Mouse (Mus musculus) heart, embryonic 16.5 days (tissue): Measurements from ENCODE around the gene Colgalt2. TPM values are rescaled to one million over a fixed set of nuclear protein-coding genes. Genes with fewer than 3 reads are reported as not detected.

Source experiments
- ATAC-seq: fragments of 200-750 bp; cut with Nextera tagmentation; replicated peaks from 2 replicates; pipeline ENCODE4 v1.8.0; 2017; ENCODE audit warnings: moderate number of reproducible peaks; ENCODE audit not compliant: insufficient read depth, low FRiP score; ENCODE audit errors: extremely low read depth
- H3K27ac ChIP-seq: fragments of 300-500 bp; sonication (generic); 2 replicates; pipeline ENCODE4 v1.5.1; 2014; ENCODE audit warnings: mild to moderate bottlenecking, low read length, control low read depth, moderate library complexity
- H3K27me3 ChIP-seq: fragments of 300-500 bp; sonication (generic); 2 replicates; pipeline ENCODE4 v1.6.1; 2014; ENCODE audit warnings: low read length, mixed read lengths; ENCODE audit not compliant: control insufficient read depth, insufficient read depth
- H3K36me3 ChIP-seq: fragments of 300-500 bp; sonication (generic); 2 replicates; pipeline ENCODE4 v1.6.1; 2014; ENCODE audit not compliant: control insufficient read depth, insufficient read depth
- H3K4me1 ChIP-seq: fragments of 300-500 bp; sonication (generic); 2 replicates; pipeline ENCODE4 v1.6.1; 2014; ENCODE audit warnings: low read length, mixed read lengths; ENCODE audit not compliant: control insufficient read depth, insufficient read depth
- H3K4me2 ChIP-seq: fragments of 300-500 bp; sonication (generic); 2 replicates; pipeline ENCODE4 v1.6.1; 2014; ENCODE audit warnings: low read depth, mild to moderate bottlenecking, control low read depth, low read length
- H3K4me3 ChIP-seq: fragments of 300-500 bp; sonication (generic); 2 replicates; pipeline ENCODE4 v1.5.1; 2014; ENCODE audit warnings: mild to moderate bottlenecking, control low read depth, low read length
- H3K9ac ChIP-seq: fragments of 300-500 bp; sonication (generic); 2 replicates; pipeline ENCODE4 v1.6.1; 2014; ENCODE audit warnings: low read length, control low read depth
- H3K9me3 ChIP-seq: fragments of 300-500 bp; sonication (generic); replicated peaks from 2 replicates; pipeline ENCODE4 v1.6.1; 2016; ENCODE audit warnings: low read length; ENCODE audit not compliant: control insufficient read depth
- WGBS: fragments of 180-500 bp; shearing (Covaris S2); extraction: QIAGEN DNeasy Blood & Tissue Kit; methylation state at CpG from one replicate; pipeline ENCODE4 v1.1.7; 2014; 5-methylcytosine and 5-hydroxymethylcytosine counted together
- polyA plus RNA-seq: library from polyadenylated mRNA; unstranded; fragments of >200 nt; fragmentation: Nextera tagmentation; extraction: Ambion mirVana; gene quantifications from 2 replicates; pipeline ENCODE4 v1.2.1, GENCODE M21; 2015

Gene Colgalt2
- polyA plus RNA-seq, 1 experiment from 2014 or later, result 2.0 TPM

- H3K9me3 ChIP-seq, result no peaks in the 10 kb centered on the region
- WGBS, result 44% methylated on average over 5 of the region's 5 CpGs
- H3K36me3 ChIP-seq, result no peaks in the 10 kb centered on the region
- peaks cover 16% of the 10 kb centered on the region for H3K4me1 ChIP-seq
- H3K27ac ChIP-seq, result peak overlapping the region; percentile 48
- ATAC-seq, result 0 out of 2 replicates have a peak, but pooled peaks have one; percentile 26
- H3K9ac ChIP-seq, result no peak overlapping the region
- no peak overlapping the region for H3K4me3 ChIP-seq
- H3K4me2 ChIP-seq, result no peak overlapping the region
- H3K27me3 ChIP-seq, result no peaks in the 10 kb centered on the region
Measured at GRCm38 (mm10) chr1:152457596-152457995, 58.0 kb downstream of the Colgalt2 start.

DNA sequence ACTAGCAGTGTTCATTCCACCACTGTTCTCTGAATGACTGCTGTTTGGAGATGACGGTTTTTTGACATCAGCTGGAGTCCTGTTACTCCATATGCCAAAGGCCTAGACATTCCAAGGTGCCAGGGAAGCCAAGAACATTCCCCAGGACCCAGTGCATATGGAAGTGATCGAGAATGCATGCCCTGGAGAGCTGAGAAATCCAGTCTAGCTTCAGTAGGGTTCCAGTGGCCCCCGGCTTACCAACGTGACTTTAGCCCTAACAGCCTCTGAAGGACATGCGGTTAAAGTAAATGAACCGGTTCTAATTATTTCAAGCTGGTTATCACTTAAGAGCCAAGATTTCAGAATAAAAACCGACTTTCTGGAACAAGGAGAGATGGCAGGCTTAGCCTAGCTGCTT is 59.4 kb downstream of the Colgalt2 start:
- no peak overlapping the region for H3K9ac ChIP-seq
- H3K27ac ChIP-seq, result no peak overlapping the region
- H3K36me3 ChIP-seq, result no peaks in the 10 kb centered on the region
- H3K4me1 ChIP-seq, result peaks cover 16% of the 10 kb centered on the region
- no peaks in the 10 kb centered on the region for H3K9me3 ChIP-seq
- H3K4me3 ChIP-seq, result no peak overlapping the region
- H3K27me3 ChIP-seq, result no peaks in the 10 kb centered on the region
- no peak for ATAC-seq
- H3K4me2 ChIP-seq, result no peak overlapping the region
- WGBS, result 86% methylated on average over 7 of the region's 7 CpGs

- no peak for ATAC-seq
- Histone ChIP-seq H3K4me3 (no peak overlapping the region), H3K4me2 (no peak overlapping the region), H3K36me3 (no peaks in the 10 kb centered on the region), H3K4me1 (peaks cover 16% of the 10 kb centered on the region), H3K27ac (peak overlapping the region; percentile 49; the same call in 1 of the 2 replicates), H3K9me3 (no peaks in the 10 kb centered on the region), H3K9ac (no peak overlapping the region), H3K27me3 (no peaks in the 10 kb centered on the region)
- WGBS, result 78% methylated on average over 3 of the region's 3 CpGs
Measured at GRCm38 (mm10) chr1:152460931-152461330, 61.3 kb downstream of the Colgalt2 start.

DNA sequence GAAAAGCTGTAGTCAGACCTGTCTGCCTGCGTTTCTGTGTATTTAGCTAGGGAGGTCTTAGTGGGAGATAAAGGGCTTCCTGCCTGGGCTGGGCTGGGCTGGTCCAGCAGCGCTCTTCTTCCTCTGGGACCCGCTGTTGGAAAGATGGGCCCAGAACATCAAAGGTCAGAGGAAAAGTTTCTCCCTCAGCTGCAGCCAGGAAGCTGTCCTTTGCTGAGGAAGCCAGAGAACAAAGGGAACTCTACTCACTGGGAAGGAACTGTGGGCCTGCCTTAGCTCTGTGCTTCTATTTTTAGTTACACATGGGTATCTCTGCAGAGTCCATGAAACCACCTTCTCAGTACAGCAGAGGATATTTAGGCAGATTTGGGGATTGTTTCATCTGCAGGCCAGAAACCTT is 62.2 kb downstream of the Colgalt2 start:
- Histone ChIP-seq H3K4me3 (no peak overlapping the region), H3K27ac (peak overlapping the region; percentile 49), H3K4me2 (peak overlapping the region; percentile 26; the same call in 1 of the 2 replicates), H3K9me3 (no peaks in the 10 kb centered on the region), H3K36me3 (no peaks in the 10 kb centered on the region), H3K9ac (peak overlapping the region; percentile 50; the same call in 1 of the 2 replicates), H3K27me3 (no peaks in the 10 kb centered on the region), H3K4me1 (peaks cover 19% of the 10 kb centered on the region)
- peak; percentile 80 for ATAC-seq
- WGBS, result 11% methylated on average over 3 of the region's 3 CpGs

- H3K4me1 ChIP-seq, result peaks cover 19% of the 10 kb centered on the region
- 63% methylated on average over 7 of the region's 7 CpGs for WGBS
- H3K4me2 ChIP-seq, result peak overlapping the region; percentile 26; the same call in 1 of the 2 replicates
Measured at GRCm38 (mm10) chr1:152462348-152462747, 62.7 kb downstream of the Colgalt2 start.

DNA sequence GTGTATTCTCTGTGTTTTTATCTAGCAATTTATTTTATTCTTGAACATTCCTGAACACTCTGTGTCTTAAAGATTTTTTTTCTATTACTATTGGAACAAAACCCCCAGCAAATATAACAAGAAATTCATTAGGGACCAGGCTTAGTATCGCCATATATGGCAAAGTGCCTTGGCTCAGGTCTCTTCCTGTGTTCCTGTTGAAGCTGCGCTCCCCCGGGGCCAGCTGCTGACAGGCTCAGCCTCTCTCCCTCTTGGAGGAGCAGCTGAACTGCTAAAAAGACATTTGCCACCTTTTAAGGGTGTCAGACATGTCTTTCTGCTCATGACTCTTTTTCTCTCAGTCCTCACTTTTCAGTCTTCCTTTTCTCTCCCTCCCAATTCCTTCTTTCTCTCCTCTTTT is 66.7 kb downstream of the Colgalt2 start:
- Histone ChIP-seq H3K9ac (no peak overlapping the region), H3K27ac (no peak overlapping the region), H3K27me3 (no peaks in the 10 kb centered on the region), H3K36me3 (no peaks in the 10 kb centered on the region), H3K4me2 (no peak overlapping the region), H3K4me1 (peaks cover 19% of the 10 kb centered on the region), H3K9me3 (no peaks in the 10 kb centered on the region), H3K4me3 (no peak overlapping the region)
- 16% methylated on average over 3 of the region's 3 CpGs for WGBS
- ATAC-seq, result no peak

More at GRCm38 (mm10) chr1:152462348-152462747, 62.7 kb downstream of the Colgalt2 start:
- Histone ChIP-seq H3K4me3 (no peak overlapping the region), H3K9ac (no peak overlapping the region), H3K27ac (peak overlapping the region; percentile 49), H3K36me3 (no peaks in the 10 kb centered on the region), H3K9me3 (no peaks in the 10 kb centered on the region), H3K27me3 (no peaks in the 10 kb centered on the region)
- no peak for ATAC-seq

GRCm38 (mm10) chr1:152468443-152468842 is 68.8 kb downstream of the Colgalt2 start:
- Histone ChIP-seq H3K36me3 (no peaks in the 10 kb centered on the region), H3K27ac (no peak overlapping the region), H3K4me3 (no peak overlapping the region), H3K4me2 (peak overlapping the region; percentile 42), H3K9me3 (no peaks in the 10 kb centered on the region), H3K27me3 (no peaks in the 10 kb centered on the region), H3K4me1 (peaks cover 7% of the 10 kb centered on the region), H3K9ac (no peak overlapping the region)
- no peak for ATAC-seq
- 41% methylated on average over 9 of the region's 9 CpGs for WGBS

GRCm38 (mm10) chr1:152476126-152476525 is 76.5 kb downstream of the Colgalt2 start:
- H3K4me1 ChIP-seq, result no peaks in the 10 kb centered on the region
- WGBS, result 62% methylated on average over 4 of the region's 4 CpGs
- no peak for ATAC-seq
- no peak overlapping the region for H3K4me2 ChIP-seq
- H3K36me3 ChIP-seq, result no peaks in the 10 kb centered on the region
- no peak overlapping the region for H3K9ac ChIP-seq
- no peak overlapping the region for H3K27ac ChIP-seq
- no peaks in the 10 kb centered on the region for H3K27me3 ChIP-seq
- H3K9me3 ChIP-seq, result no peaks in the 10 kb centered on the region
- H3K4me3 ChIP-seq, result no peak overlapping the region

DNA sequence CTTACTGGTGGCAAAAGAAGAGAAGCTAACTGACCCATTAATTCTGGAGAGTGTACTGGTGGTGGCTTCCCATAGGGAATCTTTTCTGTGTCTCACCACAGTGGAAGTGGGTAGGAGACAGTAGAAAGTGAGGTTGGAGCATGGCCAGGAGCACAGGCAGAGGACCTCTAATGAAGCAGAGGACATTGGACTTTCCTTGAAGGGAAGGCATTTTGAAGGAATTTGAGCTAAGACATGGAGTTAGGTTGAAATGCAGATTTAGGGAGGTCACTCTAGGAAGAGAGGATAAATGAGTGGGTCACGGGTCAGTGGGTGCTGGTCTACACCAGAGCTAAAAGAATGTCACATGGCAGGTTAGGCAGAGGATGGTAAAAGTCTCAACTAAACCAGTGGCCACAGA is 91.2 kb downstream of the Colgalt2 start:
- Histone ChIP-seq H3K9me3 (no peaks in the 10 kb centered on the region), H3K4me2 (no peak overlapping the region), H3K9ac (no peak overlapping the region), H3K36me3 (no peaks in the 10 kb centered on the region), H3K4me1 (no peaks in the 10 kb centered on the region), H3K27me3 (no peaks in the 10 kb centered on the region), H3K27ac (no peak overlapping the region), H3K4me3 (no peak overlapping the region)
- ATAC-seq, result no peak
- WGBS, result 91% methylated on average over 1 of the region's 1 CpGs
